Mouse (Mus musculus) heart, adult 10 weeks (tissue): ENCODE measurements around the gene Irak1. TPM values are rescaled to one million over a fixed set of nuclear protein-coding genes. Genes with fewer than 3 reads are reported as not detected.

Experiments
- polyA plus RNA-seq: library from polyadenylated mRNA; stranded (reverse); fragments of 350-450 nt; fragmentation: Illumina TruSeq; extraction: RNeasy Lipid Tissue Mini Kit (QIAGEN cat#74804); gene quantifications from one replicate; pipeline ENCODE4 v1.2.3, GENCODE M21; 2014; ENCODE audit warnings: low read depth, low replicate concordance

Gene Irak1
- 71.6 TPM for polyA plus RNA-seq

GRCm38 (mm10) chrX:74023188-74024049 is at the start of gene Irak1:
Irak1 (minus strand) TSS chrX:74023918.

GRCm38 (mm10) chrX:73966248-73967176 is 57.2 kb downstream of the Irak1 start, which contains the start of gene Hcfc1:
Hcfc1 (minus strand) TSS chrX:73966357.

Other genes starting within 250 kb of the Irak1 start
- gene Srpk3, start 249.5 kb downstream of the Irak1 start, polyA plus RNA-seq, result 40.2 TPM
- gene Idh3g, start 237.0 kb downstream of the Irak1 start, polyA plus RNA-seq, result 838 TPM
- 99.4 TPM for gene Ssr4, start 236.9 kb downstream of the Irak1 start, polyA plus RNA-seq
- gene Pdzd4, start 198.9 kb downstream of the Irak1 start, polyA plus RNA-seq, result 1.2 TPM
- not detected for gene Avpr2, start 131.8 kb downstream of the Irak1 start, polyA plus RNA-seq
- 2.0 TPM for gene L1cam, start 127.8 kb downstream of the Irak1 start, polyA plus RNA-seq
- 1.8 TPM for gene Arhgap4, start 102.0 kb downstream of the Irak1 start, polyA plus RNA-seq
- gene Naa10, start 102.0 kb downstream of the Irak1 start, polyA plus RNA-seq, result 66.2 TPM
- 5.6 TPM for gene Renbp, start 93.1 kb downstream of the Irak1 start, polyA plus RNA-seq
- 32.9 TPM for gene Hcfc1, start 57.6 kb downstream of the Irak1 start, polyA plus RNA-seq
- gene Opn1mw, start 103.5 kb upstream of the Irak1 start, polyA plus RNA-seq, result not detected
- gene Mecp2, start 111.4 kb upstream of the Irak1 start, polyA plus RNA-seq, result 20.1 TPM
- gene Tex28, start 143.9 kb upstream of the Irak1 start, polyA plus RNA-seq, result not detected
- gene Tktl1, start 153.3 kb upstream of the Irak1 start, polyA plus RNA-seq, result not detected
- 157 TPM for gene Flna, start 225.9 kb upstream of the Irak1 start, polyA plus RNA-seq
- 58.3 TPM for gene Emd, start 230.8 kb upstream of the Irak1 start, polyA plus RNA-seq
- 920 TPM for gene Rpl10, start 246.9 kb upstream of the Irak1 start, polyA plus RNA-seq